Mouse (Mus musculus): ENCODE data around the gene Dscam. TPM values are rescaled to one million over a fixed set of nuclear protein-coding genes. Genes with fewer than 3 reads are reported as not detected.

Dscam gene
- polyA plus RNA-seq, 1 experiment from 2014 or later: not detected

- 85% methylated on average over 1 of the region's 1 CpGs for WGBS
- Histone ChIP-seq H3K4me2 (replicated peaks; ENCODE audit: low read depth, low read length) (no peak overlapping the region), H3K4me1 (ENCODE audit: control insufficient read depth, insufficient read depth, low read length) (no peaks in the 10 kb centered on the region), H3K27ac (ENCODE audit: low read depth, low read length) (no peak overlapping the region), H3K27me3 (ENCODE audit: control insufficient read depth, insufficient read depth, low read length) (no peaks in the 10 kb centered on the region), H3K36me3 (ENCODE audit: control insufficient read depth, insufficient read depth, low read length) (no peaks in the 10 kb centered on the region), H3K9ac (ENCODE audit: low read depth, low read length) (no peak overlapping the region), H3K4me3 (ENCODE audit: low read length) (no peak overlapping the region), H3K9me3 (ENCODE audit: control insufficient read depth, low read length) (peaks cover 2% of the 10 kb centered on the region; the same call in 1 of the 2 replicates)
- ATAC-seq (ENCODE audit: low FRiP score, low TSS enrichment): no peak
Observed at GRCm38 (mm10) chr16:97190604-97191003, 20.1 kb upstream of the Dscam start.

- no peak overlapping the region for H3K4me2 ChIP-seq (replicated peaks; ENCODE audit: low read depth, low read length)
- no peaks in the 10 kb centered on the region for H3K36me3 ChIP-seq (ENCODE audit: control insufficient read depth, insufficient read depth, low read length)
- ATAC-seq (ENCODE audit: low FRiP score, low TSS enrichment): no peak
- no peaks in the 10 kb centered on the region for H3K9me3 ChIP-seq (ENCODE audit: control insufficient read depth, low read length)
- WGBS: 59% methylated on average over 8 of the region's 8 CpGs
- no peak overlapping the region for H3K4me3 ChIP-seq (ENCODE audit: low read length)
- no peak overlapping the region for H3K27ac ChIP-seq (ENCODE audit: low read depth, low read length)
- H3K9ac ChIP-seq (ENCODE audit: low read depth, low read length): no peak overlapping the region
- no peaks in the 10 kb centered on the region for H3K4me1 ChIP-seq (ENCODE audit: control insufficient read depth, insufficient read depth, low read length)
- H3K27me3 ChIP-seq (ENCODE audit: control insufficient read depth, insufficient read depth, low read length): peaks cover 57% of the 10 kb centered on the region
Observed at GRCm38 (mm10) chr16:97171500-97171899, 948 bp upstream of the Dscam start.

- H3K9ac ChIP-seq (ENCODE audit: low read depth, low read length): peak overlapping the region; percentile 42; the same call in 1 of the 2 replicates
- peak overlapping the region; percentile 99 for H3K4me2 ChIP-seq (replicated peaks; ENCODE audit: low read depth, low read length)
- H3K9me3 ChIP-seq (ENCODE audit: control insufficient read depth, low read length): no peaks in the 10 kb centered on the region
- H3K27me3 ChIP-seq (ENCODE audit: control insufficient read depth, insufficient read depth, low read length): peaks cover 61% of the 10 kb centered on the region
- peak; percentile 50 for ATAC-seq (ENCODE audit: low FRiP score, low TSS enrichment)
- H3K4me3 ChIP-seq (ENCODE audit: low read length): peak overlapping the region; percentile 50
- H3K27ac ChIP-seq (ENCODE audit: low read depth, low read length): no peak overlapping the region
- H3K36me3 ChIP-seq (ENCODE audit: control insufficient read depth, insufficient read depth, low read length): no peaks in the 10 kb centered on the region
- H3K4me1 ChIP-seq (ENCODE audit: control insufficient read depth, insufficient read depth, low read length): no peaks in the 10 kb centered on the region
- 1% methylated on average over 46 of the region's 51 CpGs for WGBS
Observed at GRCm38 (mm10) chr16:97169901-97170512, 545 bp downstream of the Dscam start.

GRCm38 (mm10) chr16:97168614-97169013 lies 1.9 kb downstream of the Dscam start:
- Histone ChIP-seq H3K36me3 (ENCODE audit: control insufficient read depth, insufficient read depth, low read length) (no peaks in the 10 kb centered on the region), H3K9me3 (ENCODE audit: control insufficient read depth, low read length) (no peaks in the 10 kb centered on the region), H3K9ac (ENCODE audit: low read depth, low read length) (no peak overlapping the region), H3K4me1 (ENCODE audit: control insufficient read depth, insufficient read depth, low read length) (no peaks in the 10 kb centered on the region), H3K27ac (ENCODE audit: low read depth, low read length) (no peak overlapping the region), H3K4me3 (ENCODE audit: low read length) (no peak overlapping the region), H3K27me3 (ENCODE audit: control insufficient read depth, insufficient read depth, low read length) (peaks cover 66% of the 10 kb centered on the region), H3K4me2 (replicated peaks; ENCODE audit: low read depth, low read length) (no peak overlapping the region)
- ATAC-seq (ENCODE audit: low FRiP score, low TSS enrichment): no peak
- 40% methylated on average over 3 of the region's 3 CpGs for WGBS

DNA sequence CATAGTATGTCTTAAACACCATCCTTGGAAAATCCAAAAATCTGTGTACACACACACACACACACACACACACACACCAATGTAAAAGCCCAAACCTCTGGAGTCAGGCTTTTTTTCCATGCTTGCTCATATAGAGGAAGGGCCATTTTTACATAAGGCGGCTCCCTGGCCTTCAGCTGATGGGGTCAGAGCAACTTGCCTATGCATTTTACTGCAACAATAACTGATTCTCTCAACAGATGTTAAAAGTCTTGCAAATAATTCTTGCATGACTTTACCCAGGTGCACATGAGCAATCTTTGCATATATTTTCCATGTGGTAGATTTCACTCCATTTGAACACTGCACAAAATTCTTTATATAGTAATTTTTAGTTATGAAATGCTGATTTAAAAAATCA lies 2.5 kb downstream of the Dscam start:
- no peaks in the 10 kb centered on the region for H3K4me1 ChIP-seq (ENCODE audit: control insufficient read depth, insufficient read depth, low read length)
- H3K27ac ChIP-seq (ENCODE audit: low read depth, low read length): no peak overlapping the region
- no peak for ATAC-seq (ENCODE audit: low FRiP score, low TSS enrichment)
- no peaks in the 10 kb centered on the region for H3K9me3 ChIP-seq (ENCODE audit: control insufficient read depth, low read length)
- no peak overlapping the region for H3K4me2 ChIP-seq (replicated peaks; ENCODE audit: low read depth, low read length)
- 91% methylated on average over 1 of the region's 1 CpGs for WGBS
- H3K36me3 ChIP-seq (ENCODE audit: control insufficient read depth, insufficient read depth, low read length): no peaks in the 10 kb centered on the region
- H3K4me3 ChIP-seq (ENCODE audit: low read length): no peak overlapping the region
- no peak overlapping the region for H3K9ac ChIP-seq (ENCODE audit: low read depth, low read length)
- H3K27me3 ChIP-seq (ENCODE audit: control insufficient read depth, insufficient read depth, low read length): peaks cover 64% of the 10 kb centered on the region

- WGBS: 27% methylated on average over 2 of the region's 2 CpGs
- Histone ChIP-seq H3K27me3 (ENCODE audit: control insufficient read depth, insufficient read depth, low read length) (peaks cover 46% of the 10 kb centered on the region), H3K27ac (ENCODE audit: low read depth, low read length) (no peak overlapping the region), H3K4me3 (ENCODE audit: low read length) (no peak overlapping the region), H3K9me3 (ENCODE audit: control insufficient read depth, low read length) (no peaks in the 10 kb centered on the region), H3K4me1 (ENCODE audit: control insufficient read depth, insufficient read depth, low read length) (no peaks in the 10 kb centered on the region), H3K9ac (ENCODE audit: low read depth, low read length) (no peak overlapping the region), H3K36me3 (ENCODE audit: control insufficient read depth, insufficient read depth, low read length) (no peaks in the 10 kb centered on the region), H3K4me2 (replicated peaks; ENCODE audit: low read depth, low read length) (peak overlapping the region; percentile 50)
- ATAC-seq (ENCODE audit: low FRiP score, low TSS enrichment): no peak
Observed at GRCm38 (mm10) chr16:97166166-97166565, 4.4 kb downstream of the Dscam start.

- peaks cover 40% of the 10 kb centered on the region for H3K27me3 ChIP-seq (ENCODE audit: control insufficient read depth, insufficient read depth, low read length)
- WGBS: under 1% methylated on average over 21 of the region's 21 CpGs
- H3K4me3 ChIP-seq (ENCODE audit: low read length): peak overlapping the region; percentile 28
- H3K27ac ChIP-seq (ENCODE audit: low read depth, low read length): no peak overlapping the region
- peak overlapping the region; percentile 35; the same call in 1 of the 2 replicates for H3K9ac ChIP-seq (ENCODE audit: low read depth, low read length)
- H3K36me3 ChIP-seq (ENCODE audit: control insufficient read depth, insufficient read depth, low read length): no peaks in the 10 kb centered on the region
- peak; percentile 79 for ATAC-seq (ENCODE audit: low FRiP score, low TSS enrichment)
- peak overlapping the region; percentile 50 for H3K4me2 ChIP-seq (replicated peaks; ENCODE audit: low read depth, low read length)
- H3K4me1 ChIP-seq (ENCODE audit: control insufficient read depth, insufficient read depth, low read length): no peaks in the 10 kb centered on the region
- H3K9me3 ChIP-seq (ENCODE audit: control insufficient read depth, low read length): no peaks in the 10 kb centered on the region
Observed at GRCm38 (mm10) chr16:97165444-97166121, 5.0 kb downstream of the Dscam start.

GRCm38 (mm10) chr16:97158279-97158678 lies 12.3 kb downstream of the Dscam start:
- no peaks in the 10 kb centered on the region; the same call in 1 of the 2 replicates for H3K27me3 ChIP-seq (ENCODE audit: control insufficient read depth, insufficient read depth, low read length)
- ATAC-seq (ENCODE audit: low FRiP score, low TSS enrichment): no peak
- no peak overlapping the region for H3K27ac ChIP-seq (ENCODE audit: low read depth, low read length)
- no peak overlapping the region for H3K4me2 ChIP-seq (replicated peaks; ENCODE audit: low read depth, low read length)
- no peak overlapping the region for H3K9ac ChIP-seq (ENCODE audit: low read depth, low read length)
- H3K9me3 ChIP-seq (ENCODE audit: control insufficient read depth, low read length): no peaks in the 10 kb centered on the region
- H3K36me3 ChIP-seq (ENCODE audit: control insufficient read depth, insufficient read depth, low read length): no peaks in the 10 kb centered on the region
- H3K4me3 ChIP-seq (ENCODE audit: low read length): no peak overlapping the region
- WGBS: 63% methylated on average over 4 of the region's 4 CpGs
- H3K4me1 ChIP-seq (ENCODE audit: control insufficient read depth, insufficient read depth, low read length): no peaks in the 10 kb centered on the region

DNA sequence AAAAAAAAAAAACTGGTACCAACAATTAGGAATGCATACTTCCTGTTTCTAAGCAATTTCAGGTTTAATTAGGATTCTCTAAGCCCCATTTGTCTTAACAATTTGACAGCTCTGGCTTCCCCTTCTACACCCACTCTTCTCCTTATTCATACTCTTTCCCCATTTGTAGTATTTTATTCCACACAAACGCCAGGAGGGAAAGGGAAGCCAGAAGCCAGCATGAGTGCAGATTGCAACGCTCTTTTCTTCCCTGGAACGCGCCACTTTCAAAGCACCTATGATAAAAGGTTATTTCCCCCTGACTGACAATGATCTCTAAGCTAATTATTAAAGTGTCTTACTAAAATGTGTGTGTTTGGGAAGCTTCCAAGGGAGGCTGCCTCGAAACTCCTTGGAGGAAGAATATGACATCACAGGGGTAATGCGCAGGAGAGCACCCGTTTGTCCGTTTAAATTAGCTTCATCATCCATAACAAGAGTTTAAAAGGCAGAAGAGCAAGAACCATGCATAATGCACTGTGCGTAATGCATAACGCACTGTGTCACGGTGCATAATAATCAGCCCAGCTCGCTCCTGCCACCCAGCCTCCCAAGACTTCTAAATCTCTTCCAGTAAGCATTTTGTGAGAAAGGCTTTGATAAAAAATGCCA lies 25.9 kb downstream of the Dscam start:
- Histone ChIP-seq H3K36me3 (ENCODE audit: control insufficient read depth, insufficient read depth, low read length) (no peaks in the 10 kb centered on the region), H3K27ac (ENCODE audit: low read depth, low read length) (no peak overlapping the region), H3K4me3 (ENCODE audit: low read length) (no peak overlapping the region), H3K9me3 (ENCODE audit: control insufficient read depth, low read length) (no peaks in the 10 kb centered on the region), H3K9ac (ENCODE audit: low read depth, low read length) (no peak overlapping the region), H3K27me3 (ENCODE audit: control insufficient read depth, insufficient read depth, low read length) (no peaks in the 10 kb centered on the region), H3K4me2 (replicated peaks; ENCODE audit: low read depth, low read length) (no peak overlapping the region), H3K4me1 (ENCODE audit: control insufficient read depth, insufficient read depth, low read length) (no peaks in the 10 kb centered on the region)
- WGBS: 66% methylated on average over 12 of the region's 12 CpGs
- no peak for ATAC-seq (ENCODE audit: low FRiP score, low TSS enrichment)
